ENCODE assay signal across 14 mouse cellular contexts in the genomic region with DNA sequence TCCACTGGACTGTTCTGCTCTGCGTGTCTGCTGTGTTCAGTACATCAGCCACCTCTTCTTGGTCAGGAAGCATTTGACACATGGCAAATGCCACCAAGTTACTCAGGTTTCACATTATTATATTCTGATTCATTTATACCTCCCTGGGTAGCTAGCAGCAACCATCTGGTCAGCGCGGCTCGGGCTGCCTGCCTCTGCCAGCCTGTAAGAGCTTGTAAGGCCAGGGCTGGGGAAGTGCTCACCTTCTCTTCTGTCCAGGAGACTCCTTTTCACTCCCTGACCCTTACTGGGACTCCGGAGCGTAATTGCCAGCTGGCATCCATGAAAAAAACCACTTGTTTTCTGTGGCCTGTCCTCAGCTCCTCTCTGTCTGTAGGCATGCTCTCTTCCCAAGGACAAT. TPM values are rescaled to one million over a fixed set of nuclear protein-coding genes. Genes with fewer than 3 reads are reported as not detected.
DNase-seq lines count a peak whose midpoint lies in the region; ATAC-seq and TF ChIP-seq lines count a peak whose summit lies in the region.
"Had no signal": no experiment of that assay in that cellular context is flagged by ENCODE, and none has a peak within 500 bp of the region (broad histone marks: within the 10 kb centered on the region; RNA-seq: fewer than 3 reads in every experiment).

No protein-coding gene starts in this region.

- H3K4me3 ChIP-seq in gastrocnemius, adult 2 months: no peak overlapping the region
- no peak overlapping the region for H3K4me3 ChIP-seq in neural tube, embryonic 11.5 days (ENCODE audit: low read depth, low read length)
- H3K4me3 ChIP-seq in myocyte: no peak overlapping the region
- H3K4me3 ChIP-seq: lung, embryonic 15.5 days had no signal

- H3K9me3 ChIP-seq in neural tube, embryonic 11.5 days (ENCODE audit: control insufficient read depth, low read length): no peaks in the 10 kb centered on the region
- H3K9me3 ChIP-seq: G1E; lung, embryonic 15.5 days had no signal

- H3K27ac ChIP-seq in gastrocnemius, adult 2 months: peak overlapping the region; percentile 67
- 0 out of 2 replicates have a peak overlapping the region, but pooled peaks have one; percentile 35 for H3K27ac ChIP-seq in neural tube, embryonic 11.5 days (ENCODE audit: low read depth, low read length)
- H3K27ac ChIP-seq: lung, embryonic 15.5 days had no signal

- no peak overlapping the region for H3ac ChIP-seq in myocyte (ENCODE audit: control insufficient read depth, insufficient read length)

- TF ChIP-seq CTCF in gastrocnemius, adult 2 months (IDR thresholded peaks at IDR 0.05): no peak

- 59% methylated on average over 6 of the region's 6 CpGs for WGBS in neural tube, embryonic 11.5 days

- no peak overlapping the region for H3K4me2 ChIP-seq in neural tube, embryonic 11.5 days (ENCODE audit: low read depth)
- H3K4me2 ChIP-seq in myocyte (ENCODE audit: low read depth): peak overlapping the region; percentile 41
- H3K4me2 ChIP-seq: lung, embryonic 15.5 days had no signal

- DNase-seq in gastrocnemius, adult 2 months: no peak
- DNase-seq in gastrocnemius, postnatal 14 days: no peak
- no peak for DNase-seq in neural tube, embryonic 11.5 days (ENCODE audit: low spot score)
- DNase-seq in neural tube, embryonic 10.5 days (ENCODE audit: extremely low spot score, low spot score): no peak
- peak; percentile 62 to 65 for DNase-seq in cerebellum, postnatal 10 days
- no peak for DNase-seq in adrenal gland, postnatal 25 days
- DNase-seq: B cell, adult 2 months; kidney, postnatal 10 days; thymus, adult 2 months had no signal

- no peak overlapping the region for H3K9ac ChIP-seq in neural tube, embryonic 11.5 days (ENCODE audit: low read length)
- H3K9ac ChIP-seq: lung, embryonic 15.5 days had no signal

- peaks cover 17% of the 10 kb centered on the region for H3K4me1 ChIP-seq in neural tube, embryonic 11.5 days (ENCODE audit: control insufficient read depth, insufficient read depth, low read length)

- peaks cover 14% of the 10 kb centered on the region for H3K79me2 ChIP-seq in myocyte (ENCODE audit: control insufficient read depth, insufficient read depth)

- no peaks in the 10 kb centered on the region for H3K27me3 ChIP-seq in neural tube, embryonic 11.5 days (ENCODE audit: control insufficient read depth, insufficient read depth, low read length)
- H3K27me3 ChIP-seq in myocyte (ENCODE audit: control insufficient read depth, insufficient read depth, insufficient read length): no peaks in the 10 kb centered on the region
- H3K27me3 ChIP-seq: lung, embryonic 15.5 days had no signal

- no peak for TF ChIP-seq POLR2A in myocyte (IDR thresholded peaks at IDR 0.05; ENCODE audit: insufficient read length, low read depth)

- no peak for ATAC-seq in neural tube, embryonic 11.5 days (ENCODE audit: insufficient read depth, low FRiP score, low TSS enrichment)
- ATAC-seq in megakaryocyte-erythroid progenitor cell, adult 5-6 weeks (replicated peaks; ENCODE audit: low FRiP score, low TSS enrichment, poor library complexity, severe bottlenecking): no peak

- H3K36me3 ChIP-seq in neural tube, embryonic 11.5 days (ENCODE audit: control insufficient read depth, insufficient read depth, low read length): no peaks in the 10 kb centered on the region
- no peaks in the 10 kb centered on the region for H3K36me3 ChIP-seq in myocyte (ENCODE audit: control insufficient read depth, insufficient read depth)
- H3K36me3 ChIP-seq: lung, embryonic 15.5 days had no signal

- intact Hi-C loops in gastrocnemius, adult 2 months (cut with DNase I): loop anchor here (5.0 kb wide), 1 partner anchor 38 kb away; no protein-coding TSS in a partner anchor
- intact Hi-C loops in gastrocnemius, postnatal 14 days (cut with DNase I; ENCODE audit: low total_unique reads): no loop called here

TF ChIP-seq in myocyte, 11 proteins besides CTCF, POLR2A, EP300 and RAD21:
- TF ChIP-seq MYOD1 (IDR thresholded peaks at IDR 0.05; ENCODE audit: control insufficient read depth in 1 of 3, insufficient read length in 2 of 3, low read depth in 2 of 3) (peak in 1 of 3 experiments; percentile 35), MAX (IDR thresholded peaks at IDR 0.05; ENCODE audit: low read depth) (no peak), CEBPB (IDR thresholded peaks at IDR 0.05; ENCODE audit: insufficient read depth, poor library complexity, severe bottlenecking) (no peak), MYOG (IDR thresholded peaks at IDR 0.05; ENCODE audit: control insufficient read depth in 1 of 3, insufficient read depth in 1 of 3, insufficient read length in 2 of 3, low read depth in 2 of 3) (peak in 1 of 3 experiments; percentile 27)

RNA-seq across cellular contexts. Expression of a gene that starts 16.1 kb away (rescaled TPM):
- total RNA-seq in gastrocnemius, adult 2 months (2021): 1 to 10 TPM; 1.9 to 3.8 TPM
- 1 to 10 TPM; 4.9 to 6.9 TPM for total RNA-seq in gastrocnemius, postnatal 14 days (2021)
- 2.1 and 2.4 TPM in 2 replicates for polyA plus RNA-seq in neural tube, embryonic 11.5 days (2014; fragmentation: Nextera tagmentation; extraction: Ambion mirVana)
- 7.1 TPM for polyA plus RNA-seq in myocyte (2012; fragmentation: generic; extraction: Trizol)
- 10.3 TPM in 2 replicates for total RNA-seq in adrenal gland, postnatal 25 days (2021)
- total RNA-seq in megakaryocyte-erythroid progenitor cell, adult 5-6 weeks (2014; fragmentation: Nextera tagmentation): 11.3 and 16.1 TPM in 2 replicates
- total RNA-seq in megakaryocyte-erythroid progenitor cell, adult 5-6 weeks (2017): 8.7 and 11.2 TPM in 2 replicates

RNA-seq across cellular contexts. Expression of a gene that starts 17.4 kb away (rescaled TPM):
- 1 to 10 TPM; 1.0 to 2.0 TPM for total RNA-seq in gastrocnemius, adult 2 months (2021)
- under 1 TPM; 0.47 to 0.70 TPM for total RNA-seq in gastrocnemius, postnatal 14 days (2021)
- 0.41 TPM in 1 of 2 replicates, not detected in the other for polyA plus RNA-seq in neural tube, embryonic 11.5 days (2014; fragmentation: Nextera tagmentation; extraction: Ambion mirVana)
- polyA plus RNA-seq in myocyte (2012; fragmentation: generic; extraction: Trizol): 0.08 TPM
- total RNA-seq in adrenal gland, postnatal 25 days (2021): 1.5 TPM in 1 of 2 replicates, not detected in the other
- not detected in 2 replicates for total RNA-seq in megakaryocyte-erythroid progenitor cell, adult 5-6 weeks (2014; fragmentation: Nextera tagmentation)
- total RNA-seq in megakaryocyte-erythroid progenitor cell, adult 5-6 weeks (2017): not detected in 2 replicates
- polyA plus RNA-seq: G1E; neural tube, embryonic 14.5 days had no signal

Comparison
In these comparisons a context has a peak if more than half of its experiments do, and no peak if none do; other contexts are left out.
1. DNase-seq: peak in cerebellum, postnatal 10 days (2 of 2); none in gastrocnemius, adult 2 months (single experiment), gastrocnemius, postnatal 14 days (single experiment), neural tube, embryonic 11.5 days (single experiment), neural tube, embryonic 10.5 days (single experiment) and adrenal gland, postnatal 25 days (single experiment).